Comparison of ENCODE assay signal across 9 mouse cellular contexts in genomic region chr8:110847171-110847549, GRCm38 (mm10). TPM values are rescaled to one million over a fixed set of nuclear protein-coding genes. Genes with fewer than 3 reads are reported as not detected.
DNase-seq lines count a peak whose midpoint lies in the region; ATAC-seq and TF ChIP-seq lines count a peak whose summit lies in the region.
"Had no signal": no experiment of that assay in that cellular context is flagged by ENCODE, and none has a peak within 500 bp of the region (broad histone marks: within the 10 kb centered on the region; RNA-seq: fewer than 3 reads in every experiment).

No protein-coding gene starts in this region.

- peak overlapping the region; percentile 56 for H3K27ac ChIP-seq in kidney, adult 2 months (ENCODE audit: insufficient read depth, low read depth, low read length)
- H3K27ac ChIP-seq in brown adipose tissue, adult 24 weeks (replicated peaks; ENCODE audit: low read depth, low read length): peak overlapping the region; percentile 90
- peak overlapping the region; percentile 92 for H3K27ac ChIP-seq in hindbrain, embryonic 15.5 days (replicated peaks)
- H3K27ac ChIP-seq in midbrain, embryonic 12.5 days (replicated peaks): peak overlapping the region; percentile 52

- 2% methylated on average over 13 of the region's 13 CpGs for WGBS in kidney, adult 2 months
- WGBS in hindbrain, embryonic 15.5 days: 3% methylated on average over 13 of the region's 13 CpGs
- WGBS in midbrain, embryonic 12.5 days: 2% methylated on average over 13 of the region's 13 CpGs

- peaks cover 4% of the 10 kb centered on the region for H3K36me3 ChIP-seq in kidney, adult 2 months (ENCODE audit: control insufficient read depth, insufficient read depth, low read length)
- H3K36me3 ChIP-seq in hindbrain, embryonic 15.5 days: peaks cover 48% of the 10 kb centered on the region
- peaks cover 48% of the 10 kb centered on the region for H3K36me3 ChIP-seq in midbrain, embryonic 12.5 days

- peak overlapping the region; percentile 95 for H3K9ac ChIP-seq in hindbrain, embryonic 15.5 days
- peak overlapping the region; percentile 76 for H3K9ac ChIP-seq in midbrain, embryonic 12.5 days (replicated peaks)

- peak overlapping the region; percentile 90 for H3K4me2 ChIP-seq in hindbrain, embryonic 15.5 days
- H3K4me2 ChIP-seq in midbrain, embryonic 12.5 days (replicated peaks): peak overlapping the region; percentile 79

- no peak for TF ChIP-seq CTCF in kidney, adult 2 months (conservative IDR thresholded peaks at IDR 0.05; ENCODE audit: insufficient read depth, insufficient read length, low read depth, low read length)

- H3K27me3 ChIP-seq in kidney, adult 2 months (replicated peaks; ENCODE audit: control insufficient read depth, insufficient read depth, low read length): no peaks in the 10 kb centered on the region
- no peaks in the 10 kb centered on the region for H3K27me3 ChIP-seq in hindbrain, embryonic 15.5 days
- no peaks in the 10 kb centered on the region for H3K27me3 ChIP-seq in midbrain, embryonic 12.5 days
- H3K27me3 ChIP-seq: Patski had no signal

- H3K4me1 ChIP-seq in kidney, adult 2 months (ENCODE audit: control insufficient read depth, insufficient read depth, low read length): peaks cover 8% of the 10 kb centered on the region; the same call in 1 of the 2 replicates
- H3K4me1 ChIP-seq in brown adipose tissue, adult 24 weeks (ENCODE audit: control insufficient read depth, insufficient read depth, insufficient read length, low read length): peaks cover 3% of the 10 kb centered on the region; the same call in 1 of the 2 replicates
- peaks cover 30% of the 10 kb centered on the region for H3K4me1 ChIP-seq in hindbrain, embryonic 15.5 days (replicated peaks)
- H3K4me1 ChIP-seq in midbrain, embryonic 12.5 days: peaks cover 19% of the 10 kb centered on the region

- DNase-seq in kidney, adult 2 months: no peak
- no peak for DNase-seq in kidney, adult 11 months
- no peak for DNase-seq in left cerebral cortex, adult 18-20 months (ENCODE audit: low spot score in 2 of 2)
- DNase-seq in right cerebral cortex, postnatal 4 days: no peak
- no peak for DNase-seq in kidney, postnatal 25 days

- no peaks in the 10 kb centered on the region for H3K9me3 ChIP-seq in hindbrain, embryonic 15.5 days
- no peaks in the 10 kb centered on the region for H3K9me3 ChIP-seq in midbrain, embryonic 12.5 days

- peak; percentile 56 for ATAC-seq in hindbrain, embryonic 15.5 days (ENCODE audit: low FRiP score, low read depth)
- ATAC-seq in midbrain, embryonic 12.5 days (ENCODE audit: low FRiP score, low read depth): no peak
- ATAC-seq: Patski had no signal

- no peak for TF ChIP-seq POLR2A in kidney, adult 2 months (IDR thresholded peaks at IDR 0.05; ENCODE audit: low read depth, low read length)

- H3K4me3 ChIP-seq in kidney, adult 2 months (ENCODE audit: insufficient read depth, low read depth, low read length): peak overlapping the region; percentile 73
- peak overlapping the region; percentile 80 for H3K4me3 ChIP-seq in brown adipose tissue, adult 24 weeks (ENCODE audit: insufficient read depth, low read depth, low read length)
- H3K4me3 ChIP-seq in hindbrain, embryonic 15.5 days: peak overlapping the region; percentile 82
- peak overlapping the region; percentile 62 for H3K4me3 ChIP-seq in midbrain, embryonic 12.5 days

RNA-seq across cellular contexts. Expression of gene Sf3b3, which starts 0.6 kb away (rescaled TPM):
- polyA plus RNA-seq in kidney, adult 2 months (2012; rRNA removed): 22.6 and 25.9 TPM in 2 replicates
- polyA plus RNA-seq in brown adipose tissue, adult 24 weeks (2012; ENCODE audit: insufficient read depth, insufficient read length, missing spikeins): 8.6 and 13.7 TPM in 2 replicates
- polyA plus RNA-seq in hindbrain, embryonic 15.5 days (2015; fragmentation: Nextera tagmentation; extraction: Ambion mirVana): 90.7 and 94.2 TPM in 2 replicates
- polyA plus RNA-seq in midbrain, embryonic 12.5 days (2016; fragmentation: Nextera tagmentation; extraction: Ambion mirVana): 187 and 188 TPM in 2 replicates
- 10 to 100 TPM; 61.7 to 63.8 TPM for total RNA-seq in left cerebral cortex, adult 18-20 months (2021)

RNA-seq across cellular contexts. Expression of gene Cog4, which starts 0.8 kb away (rescaled TPM):
- polyA plus RNA-seq in kidney, adult 2 months (2012; rRNA removed): 40.1 and 42.9 TPM in 2 replicates
- 52.6 and 53.8 TPM in 2 replicates for polyA plus RNA-seq in brown adipose tissue, adult 24 weeks (2012; ENCODE audit: insufficient read depth, insufficient read length, missing spikeins)
- 70.7 and 75.4 TPM in 2 replicates for polyA plus RNA-seq in hindbrain, embryonic 15.5 days (2015; fragmentation: Nextera tagmentation; extraction: Ambion mirVana)
- polyA plus RNA-seq in midbrain, embryonic 12.5 days (2016; fragmentation: Nextera tagmentation; extraction: Ambion mirVana): 69.3 and 74.3 TPM in 2 replicates
- 10 to 100 TPM; 54.3 to 58.6 TPM for total RNA-seq in left cerebral cortex, adult 18-20 months (2021)

RNA-seq across cellular contexts. Expression of gene Il34, which starts 41.4 kb away (rescaled TPM):
- polyA plus RNA-seq in kidney, adult 2 months (2012; rRNA removed): 21.8 and 26.3 TPM in 2 replicates
- polyA plus RNA-seq in brown adipose tissue, adult 24 weeks (2012; ENCODE audit: insufficient read depth, insufficient read length, missing spikeins): 3.6 and 6.1 TPM in 2 replicates
- 5.8 and 7.8 TPM in 2 replicates for polyA plus RNA-seq in hindbrain, embryonic 15.5 days (2015; fragmentation: Nextera tagmentation; extraction: Ambion mirVana)
- polyA plus RNA-seq in midbrain, embryonic 12.5 days (2016; fragmentation: Nextera tagmentation; extraction: Ambion mirVana): 0.75 and 1.1 TPM in 2 replicates
- total RNA-seq in left cerebral cortex, adult 18-20 months (2021): 100 to 1,000 TPM; 102 to 106 TPM

RNA-seq across cellular contexts. Expression of gene Fuk, which starts 55.1 kb away (rescaled TPM):
- polyA plus RNA-seq in kidney, adult 2 months (2012; rRNA removed): 17.9 and 21.3 TPM in 2 replicates
- polyA plus RNA-seq in brown adipose tissue, adult 24 weeks (2012; ENCODE audit: insufficient read depth, insufficient read length, missing spikeins): 2.9 and 4.6 TPM in 2 replicates
- polyA plus RNA-seq in hindbrain, embryonic 15.5 days (2015; fragmentation: Nextera tagmentation; extraction: Ambion mirVana): 7.1 and 8.6 TPM in 2 replicates
- 10.5 and 11.2 TPM in 2 replicates for polyA plus RNA-seq in midbrain, embryonic 12.5 days (2016; fragmentation: Nextera tagmentation; extraction: Ambion mirVana)
- total RNA-seq in left cerebral cortex, adult 18-20 months (2021): 10 to 100 TPM; 18.8 to 18.9 TPM
